Mouse (Mus musculus) spleen, embryonic (tissue): ENCODE results near the gene Ptpn3.
"Not testable (repeated sequence)": the region's sequence is repeated elsewhere in the genome, so short reads cannot be mapped to it uniquely, and the experiment has no call there.

Experiments used
- CTCF ChIA-PET: fragments of 350-600 bp; sonication (Branson Sonifier 250); formaldehyde crosslinking; loops from one replicate; lab custom pipeline; 2022; lab: Charles Lee

Gene Ptpn3

DNA sequence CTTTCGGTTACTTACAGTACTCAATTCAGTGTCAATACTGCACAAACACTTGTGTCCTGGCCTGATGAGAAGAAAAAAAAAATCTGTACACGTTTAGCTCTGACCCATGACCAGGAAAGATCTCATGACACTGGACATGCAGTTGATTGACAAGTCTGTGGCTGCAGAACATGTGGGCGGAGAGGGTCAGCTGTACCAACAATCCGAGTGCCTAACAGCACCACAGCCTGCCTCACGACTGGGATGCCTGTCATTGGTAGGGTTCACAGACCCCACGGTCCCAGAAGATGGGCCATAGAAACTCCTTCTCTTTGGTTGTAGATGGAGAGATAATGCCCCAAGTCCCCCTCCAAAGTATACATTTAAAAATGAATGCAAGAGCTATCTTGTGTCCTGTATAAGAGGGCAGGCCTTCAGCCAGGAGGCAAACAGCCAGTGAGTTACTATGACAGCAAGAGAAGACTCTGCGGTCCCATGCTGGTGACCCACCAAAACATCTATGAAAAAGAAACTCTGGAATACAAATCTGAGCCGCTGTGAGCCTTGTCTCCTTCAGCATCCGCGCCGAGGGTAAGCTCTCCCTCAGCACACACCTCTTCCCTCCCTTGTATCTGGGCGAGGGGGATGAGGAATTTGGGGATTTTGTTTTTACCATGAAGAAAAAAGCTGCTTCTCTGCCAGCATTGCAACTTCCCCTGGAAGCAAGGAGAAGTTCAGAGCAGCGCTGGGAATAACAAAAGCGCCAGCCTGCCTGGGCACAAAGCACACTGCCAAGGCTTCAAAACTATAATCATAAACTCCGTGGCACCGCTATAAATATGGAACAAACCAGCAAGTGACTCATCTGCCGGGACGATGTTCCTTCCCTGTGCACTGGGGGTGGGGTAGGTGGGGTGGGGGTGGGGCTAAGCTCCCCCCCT lies 72.8 kb downstream of the Ptpn3 start:
- CTCF ChIA-PET, result no interaction called here

DNA sequence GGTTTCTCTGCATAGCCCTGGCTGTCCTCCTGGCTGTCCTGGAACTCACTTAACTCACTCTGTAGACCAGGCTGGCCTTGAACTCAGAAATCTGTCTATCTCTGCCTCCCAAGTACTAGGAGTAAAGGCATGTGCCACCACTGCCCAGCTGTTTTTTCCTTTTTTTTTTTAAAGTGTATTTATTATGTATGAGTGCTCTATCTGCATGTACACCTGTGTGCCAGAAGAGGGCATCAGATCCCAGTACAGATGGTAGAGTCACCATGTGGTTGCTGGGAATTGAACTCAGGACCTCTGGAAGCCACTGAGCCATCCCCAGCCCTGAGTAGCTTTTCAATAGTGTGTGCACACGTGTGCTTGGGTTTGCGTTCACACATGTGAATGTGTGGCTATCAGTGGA lies 76.9 kb downstream of the Ptpn3 start:
- CTCF ChIA-PET, result no interaction called here

DNA sequence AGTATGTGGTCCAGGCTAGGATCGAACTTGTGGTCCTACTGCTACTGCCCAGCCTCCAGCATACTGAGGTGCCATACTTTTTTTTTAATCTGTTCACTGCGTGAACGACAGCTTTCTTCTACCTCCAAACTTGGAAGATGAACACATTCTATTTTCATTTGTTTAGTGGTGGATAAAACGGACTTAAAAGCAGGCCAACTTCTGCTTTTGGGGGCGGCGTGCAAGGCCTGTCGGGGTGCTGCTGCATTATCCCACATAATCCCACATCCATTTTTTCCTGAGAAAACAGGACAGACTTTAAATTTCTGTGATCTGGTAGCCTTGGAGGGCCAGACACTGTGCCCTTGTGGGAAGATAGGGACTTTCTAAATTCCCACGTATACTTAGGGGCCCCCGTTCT lies 83.9 kb downstream of the Ptpn3 start:
- CTCF ChIA-PET, result no interaction called here

GRCm38 (mm10) chr4:57216535-57216934 lies 85.1 kb downstream of the Ptpn3 start:
- CTCF ChIA-PET, result no interaction called here

- CTCF ChIA-PET, result no interaction called here
Measured at GRCm38 (mm10) chr4:57214852-57215251, 86.8 kb downstream of the Ptpn3 start.

DNA sequence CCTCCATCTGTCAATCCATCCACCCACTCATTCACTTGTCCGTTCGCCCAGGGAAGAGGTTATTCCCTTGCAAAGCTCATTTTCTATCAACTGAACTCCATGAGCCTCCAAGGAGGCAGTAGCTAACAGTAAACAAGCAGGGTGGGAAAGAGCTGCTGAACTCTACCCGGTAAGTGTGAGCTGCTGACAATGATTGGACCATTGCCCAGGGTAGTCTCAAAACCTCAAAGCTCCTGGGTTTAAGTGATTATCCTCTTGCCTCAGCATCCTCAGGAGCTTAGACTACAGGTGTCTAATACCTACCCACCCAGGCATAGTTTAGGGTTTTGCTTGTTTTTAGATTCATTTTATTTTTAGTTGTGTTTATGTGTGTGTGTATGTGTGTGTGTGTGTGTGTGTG lies 87.5 kb downstream of the Ptpn3 start:
- CTCF ChIA-PET, result no interaction called here

- CTCF ChIA-PET, result no interaction called here
Measured at GRCm38 (mm10) chr4:57211706-57212105, 89.9 kb downstream of the Ptpn3 start.

- CTCF ChIA-PET, result no interaction called here
Measured at GRCm38 (mm10) chr4:57205908-57206307, 95.7 kb downstream of the Ptpn3 start.

DNA sequence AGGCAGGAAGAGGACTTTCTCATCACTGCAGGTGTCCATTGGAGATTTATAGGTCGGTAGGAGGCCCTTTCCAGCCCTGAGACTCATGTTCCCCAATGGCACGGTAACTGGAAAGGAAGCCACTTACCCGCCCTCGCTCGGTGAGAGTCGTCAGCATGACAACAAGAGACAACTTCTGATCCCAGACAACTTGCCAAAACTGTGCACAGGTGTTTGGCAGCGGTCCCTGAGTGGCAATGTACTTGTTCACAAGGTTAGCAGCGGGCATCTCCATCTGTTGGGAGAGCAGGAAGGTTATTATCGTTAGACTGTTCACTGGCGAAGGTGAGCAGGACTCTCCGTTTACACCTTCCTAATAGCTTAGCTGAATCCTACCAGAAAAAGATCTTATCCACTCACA lies 96.9 kb downstream of the Ptpn3 start:
- CTCF ChIA-PET, result no interaction called here

DNA sequence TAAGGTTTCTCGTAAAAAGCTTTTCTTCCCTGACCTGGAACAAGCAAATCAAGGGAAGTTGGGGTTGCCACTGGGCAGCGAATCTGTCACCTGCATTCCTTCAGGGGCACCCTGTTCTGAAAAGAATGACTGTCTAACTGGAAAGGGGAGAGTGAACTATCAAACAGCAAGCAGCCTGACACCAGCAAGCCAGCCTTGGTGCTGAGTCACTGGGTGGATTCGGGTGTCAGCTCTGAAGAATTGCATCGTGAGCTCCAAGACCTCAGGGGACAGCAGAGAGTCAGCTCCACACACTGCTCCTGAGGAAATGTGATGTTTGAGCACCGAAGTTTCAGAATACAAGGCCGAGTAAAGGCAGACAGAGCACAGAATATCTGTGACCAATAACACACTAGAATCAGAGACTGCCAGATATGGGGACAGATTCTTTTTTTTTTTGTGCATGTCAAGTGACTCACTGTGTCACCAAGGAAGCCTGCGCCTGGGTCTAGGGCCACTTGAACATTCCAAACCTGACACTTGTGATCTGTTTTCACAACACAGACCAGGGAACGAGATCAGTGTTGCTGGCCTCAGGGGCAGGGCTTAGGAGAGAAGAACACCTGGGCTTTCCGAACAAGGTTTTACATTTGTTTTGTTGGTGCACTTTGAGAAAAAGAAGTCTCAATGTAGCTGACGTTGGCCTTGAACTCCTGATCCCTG lies 98.8 kb downstream of the Ptpn3 start:
- CTCF ChIA-PET, result no interaction called here

GRCm38 (mm10) chr4:57202132-57202531 lies 99.5 kb downstream of the Ptpn3 start:
- CTCF ChIA-PET, result no interaction called here

- CTCF ChIA-PET, result no interaction called here
Measured at GRCm38 (mm10) chr4:57200661-57201060, 101.0 kb downstream of the Ptpn3 start.

DNA sequence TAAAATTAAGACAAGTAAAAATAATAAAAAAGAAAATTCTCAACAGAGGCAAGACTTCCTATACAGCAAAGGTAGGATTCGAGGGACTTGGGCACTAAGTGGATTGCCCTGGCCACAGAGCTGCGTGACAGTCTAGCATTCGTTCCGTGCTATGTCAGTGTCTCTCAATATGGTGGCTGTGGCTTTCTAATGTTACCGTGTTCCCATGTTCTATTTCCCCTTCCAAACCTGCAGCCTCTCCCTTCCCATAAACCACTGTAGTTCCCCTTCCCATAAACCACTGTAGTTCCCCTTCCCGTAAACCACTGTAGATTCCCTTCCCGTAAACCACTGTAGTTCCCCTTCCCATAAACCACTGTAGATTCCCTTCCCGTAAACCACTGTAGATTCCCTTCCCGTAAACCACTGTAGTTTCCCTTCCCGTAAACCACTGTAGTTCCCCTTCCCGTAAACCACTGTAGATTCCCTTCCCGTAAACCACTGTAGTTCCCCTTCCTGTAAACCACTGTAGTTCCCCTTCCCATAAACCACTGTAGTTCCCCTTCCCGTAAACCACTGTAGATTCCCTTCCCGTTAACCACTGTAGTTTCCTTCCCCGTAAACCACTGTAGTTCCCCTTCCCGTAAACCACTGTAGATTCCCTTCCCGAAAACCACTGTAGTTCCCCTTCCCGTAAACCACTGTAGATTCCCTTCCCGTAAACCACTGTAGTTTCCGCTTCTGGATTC lies 102.8 kb downstream of the Ptpn3 start:
- CTCF ChIA-PET, result not testable (repeated sequence)

DNA sequence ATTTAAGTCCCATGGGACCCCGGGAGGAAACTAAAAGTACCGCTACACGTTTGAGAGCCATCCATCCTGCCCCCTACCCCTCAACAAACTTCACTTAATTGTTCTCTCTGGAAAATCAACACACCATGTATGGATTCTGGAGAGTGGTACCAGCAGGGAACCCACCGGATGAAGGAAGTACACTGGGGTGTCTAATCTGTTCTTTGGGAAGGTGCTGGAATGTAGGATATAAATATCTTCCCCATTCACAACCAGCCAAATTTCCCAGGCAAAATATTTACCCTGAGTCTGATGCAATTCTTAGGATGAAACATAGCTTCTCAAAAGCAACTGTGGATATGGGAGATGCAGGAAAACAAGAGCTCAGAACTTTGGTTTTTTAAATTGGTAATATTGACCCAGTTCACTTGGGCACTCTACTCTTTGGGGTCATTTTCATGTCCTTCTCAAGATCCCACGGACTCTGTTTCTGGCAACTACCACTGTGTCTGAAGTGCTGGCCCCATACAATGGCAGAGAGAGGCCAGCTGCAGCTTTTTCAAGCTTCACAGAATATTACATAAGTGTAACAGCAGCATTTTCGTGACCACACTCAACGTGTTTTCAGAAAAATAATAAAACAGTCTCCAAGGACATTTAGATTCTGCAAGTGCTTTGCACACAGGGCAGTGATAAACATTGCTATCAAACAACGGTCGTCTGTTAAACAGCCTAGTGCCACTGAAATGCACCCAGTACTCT lies 109.9 kb downstream of the Ptpn3 start:
- CTCF ChIA-PET, result no interaction called here

GRCm38 (mm10) chr4:57189881-57190280 lies 111.8 kb downstream of the Ptpn3 start:
- CTCF ChIA-PET, result no interaction called here

GRCm38 (mm10) chr4:57186035-57186434 lies 115.6 kb downstream of the Ptpn3 start:
- CTCF ChIA-PET, result no interaction called here

DNA sequence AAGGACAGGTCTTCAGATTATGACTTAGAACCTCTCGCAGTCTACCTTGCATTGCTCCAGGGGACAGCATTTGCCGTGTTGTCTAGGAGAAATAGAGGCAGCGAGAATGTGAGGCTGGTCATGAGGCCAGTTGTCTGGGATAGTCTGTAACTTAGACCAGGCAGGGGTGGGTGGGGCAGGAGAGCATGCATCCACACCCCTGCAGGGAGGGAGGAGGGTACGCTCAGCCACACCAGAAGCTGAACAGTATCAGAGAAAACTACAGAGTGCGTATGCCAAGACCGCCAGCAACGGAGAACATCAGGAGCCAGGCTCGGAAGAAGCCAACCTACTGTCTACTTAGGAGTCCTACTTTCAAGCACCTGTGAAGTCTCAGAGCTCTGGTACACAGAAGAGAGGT lies 116.2 kb downstream of the Ptpn3 start:
- CTCF ChIA-PET, result no interaction called here

- CTCF ChIA-PET, result interaction anchor here (0.6 kb wide), 1 partner anchor 65 kb away, joined by 3 read pairs; no protein-coding TSS in a partner anchor
Measured at GRCm38 (mm10) chr4:57183493-57183892, 118.1 kb downstream of the Ptpn3 start.

- CTCF ChIA-PET, result interaction anchor here (0.7 to 1.1 kb wide), 2 partner anchors 12 to 67 kb away, joined by 3 read pairs; no protein-coding TSS in a partner anchor
Measured at GRCm38 (mm10) chr4:57181538-57181937, 120.1 kb downstream of the Ptpn3 start.

DNA sequence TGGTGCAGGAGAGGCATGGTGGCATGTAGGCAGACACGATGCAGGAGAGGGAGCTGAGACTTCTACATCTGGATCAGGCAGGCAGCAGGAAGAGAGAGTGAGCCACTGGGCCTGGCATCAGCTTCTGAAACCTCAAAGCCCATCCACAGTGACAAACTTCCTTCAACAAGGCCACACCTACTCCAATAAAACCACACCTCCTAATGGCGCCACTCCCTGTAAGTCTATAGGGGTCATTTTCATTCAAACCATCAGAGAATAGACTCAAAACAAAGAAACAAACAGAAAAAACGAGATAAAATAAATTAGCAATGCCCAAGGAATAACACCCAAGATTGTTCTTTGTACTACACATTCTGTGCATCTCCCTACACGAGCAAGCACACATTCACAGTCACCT lies 122.8 kb downstream of the Ptpn3 start:
- CTCF ChIA-PET, result no interaction called here

DNA sequence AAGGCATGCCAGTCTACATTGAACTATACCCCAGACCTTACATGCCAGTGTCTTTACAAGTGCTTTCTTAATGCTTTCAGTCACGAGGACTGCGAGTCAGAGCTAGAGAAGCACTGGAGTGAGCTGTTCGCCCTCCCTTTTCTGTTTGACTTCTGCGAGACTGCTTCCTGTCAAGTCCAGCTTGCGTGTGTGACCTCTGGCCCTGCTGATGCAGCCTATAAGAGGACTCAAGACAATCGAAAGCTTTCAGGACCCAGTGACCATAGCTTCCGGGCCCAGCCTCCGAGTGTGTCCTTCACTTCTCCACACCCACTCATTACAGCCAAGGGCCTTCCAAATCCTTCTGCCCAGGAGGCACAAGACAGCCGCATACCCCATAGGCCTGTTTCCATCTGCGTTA lies 126.3 kb downstream of the Ptpn3 start:
- CTCF ChIA-PET, result no interaction called here
